Comparison of ENCODE assay signal across 32 mouse cellular contexts in the genomic region with DNA sequence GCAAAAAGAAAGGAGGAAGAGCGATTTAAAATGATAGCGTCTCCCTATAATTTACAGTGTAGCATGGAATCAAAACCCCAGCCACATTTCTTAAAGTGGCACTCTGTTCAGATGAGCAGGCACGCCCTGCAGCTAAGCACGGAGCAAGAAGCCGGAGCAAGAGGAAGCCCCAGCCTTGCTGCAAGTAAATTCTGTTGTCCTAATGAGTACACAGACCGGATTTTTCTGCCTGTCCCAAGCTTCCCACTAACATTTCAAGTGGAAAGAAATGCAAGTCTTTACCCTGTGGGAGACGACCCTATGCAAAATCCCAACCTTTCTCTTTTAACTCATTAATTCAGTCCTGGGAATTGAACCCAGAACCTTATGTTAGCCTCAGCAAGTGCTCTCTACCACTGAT. TPM values are rescaled to one million over a fixed set of nuclear protein-coding genes. Genes with fewer than 3 reads are reported as not detected.
A peak's percentile ranks its signal among the peaks of the same experiment; 100 is the strongest.
DNase-seq lines count a peak whose midpoint lies in the region; ATAC-seq and TF ChIP-seq lines count a peak whose summit lies in the region.
"Had no signal": no experiment of that assay in that cellular context is flagged by ENCODE, and none has a peak within 500 bp of the region (broad histone marks: within the 10 kb centered on the region; RNA-seq: fewer than 3 reads in every experiment).

No protein-coding gene starts in this region.

- no peak overlapping the region for H3K9ac ChIP-seq in heart, embryonic 12.5 days
- no peak overlapping the region for H3K9ac ChIP-seq in liver, embryonic 16.5 days (ENCODE audit: low read depth, low read length)
- H3K9ac ChIP-seq in liver, embryonic 12.5 days, result no peak overlapping the region
- H3K9ac ChIP-seq: embryonic facial prominence, embryonic 12.5 days; forebrain, embryonic 15.5 days; heart, embryonic 15.5 days; hindbrain, embryonic 14.5 days; limb, embryonic 15.5 days; midbrain, embryonic 15.5 days; stomach, embryonic 15.5 days had no signal

- intact Hi-C loops in left cerebral cortex, postnatal 36 days (cut with DNase I), result no loop called here

- H3K36me3 ChIP-seq in heart, embryonic 12.5 days, result peaks cover 65% of the 10 kb centered on the region
- H3K36me3 ChIP-seq in liver, embryonic 16.5 days (ENCODE audit: control insufficient read depth, insufficient read depth), result no peaks in the 10 kb centered on the region
- H3K36me3 ChIP-seq in liver, embryonic 12.5 days, result peaks cover 31% of the 10 kb centered on the region
- H3K36me3 ChIP-seq: G1E; midbrain, embryonic 15.5 days had no signal

- H3K9me3 ChIP-seq in heart, embryonic 12.5 days (replicated peaks), result no peaks in the 10 kb centered on the region
- H3K9me3 ChIP-seq in liver, embryonic 16.5 days (replicated peaks; ENCODE audit: control insufficient read depth, low read length), result no peaks in the 10 kb centered on the region
- H3K9me3 ChIP-seq in liver, embryonic 12.5 days (replicated peaks), result no peaks in the 10 kb centered on the region
- H3K9me3 ChIP-seq: embryonic facial prominence, embryonic 12.5 days; forebrain, embryonic 10.5 days; forebrain, embryonic 15.5 days; G1E; heart, embryonic 15.5 days; limb, embryonic 15.5 days; midbrain, embryonic 10.5 days; midbrain, embryonic 15.5 days; stomach, embryonic 15.5 days had no signal

- no peak for TF ChIP-seq CTCF in embryonic fibroblast, embryonic 13.5 days (IDR thresholded peaks at IDR 0.05; ENCODE audit: borderline replicate concordance, insufficient read depth, low read length)

- H3K27me3 ChIP-seq in heart, embryonic 12.5 days (replicated peaks), result no peaks in the 10 kb centered on the region
- peaks cover 14% of the 10 kb centered on the region for H3K27me3 ChIP-seq in liver, embryonic 16.5 days (ENCODE audit: control insufficient read depth, insufficient read depth, low read depth, low read length)
- H3K27me3 ChIP-seq in liver, embryonic 12.5 days (replicated peaks), result peaks cover 22% of the 10 kb centered on the region
- H3K27me3 ChIP-seq: embryonic facial prominence, embryonic 12.5 days; forebrain, embryonic 15.5 days; heart, embryonic 15.5 days; limb, embryonic 15.5 days; stomach, embryonic 15.5 days had no signal

- H3K4me1 ChIP-seq in heart, embryonic 12.5 days (replicated peaks), result peaks cover 13% of the 10 kb centered on the region; the same call in 1 of the 2 replicates
- no peaks in the 10 kb centered on the region for H3K4me1 ChIP-seq in liver, embryonic 16.5 days (ENCODE audit: control insufficient read depth, low read depth, low read length)
- H3K4me1 ChIP-seq in liver, embryonic 12.5 days, result peaks cover 3% of the 10 kb centered on the region; the same call in 1 of the 2 replicates
- H3K4me1 ChIP-seq in embryonic fibroblast, embryonic 13.5 days (ENCODE audit: control insufficient read depth, insufficient read depth, low read length), result peaks cover 5% of the 10 kb centered on the region; the same call in 1 of the 2 replicates

- DNase-seq in heart, postnatal 4 days, result no peak
- peak; percentile 78 for DNase-seq in ES-CJ7 (ENCODE audit: low read depth, low spot score)
- no peak for DNase-seq in left cerebral cortex, adult 11 months (ENCODE audit: low spot score)
- no peak for DNase-seq in left cerebral cortex, postnatal 36 days (ENCODE audit: low spot score in 2 of 2)
- DNase-seq: adrenal gland, postnatal 14 days; cerebellum, adult 11-12 months; cerebellum, adult 9-11 months; embryo, embryonic 11 days; gastrocnemius, postnatal 25 days; heart, adult 11 months; kidney, adult 9 months; kidney, postnatal 14 days; layer of hippocampus, adult 9-11 months; lung, adult 2 months; lung, postnatal 14 days; right cerebral cortex, adult 18-20 months had no signal

- WGBS in heart, embryonic 12.5 days, result 81% methylated on average over 7 of the region's 7 CpGs
- 70% methylated on average over 7 of the region's 7 CpGs for WGBS in liver, embryonic 16.5 days (ENCODE audit: insufficient replicate concordance)
- WGBS in liver, embryonic 12.5 days (ENCODE audit: insufficient replicate concordance), result 78% methylated on average over 7 of the region's 7 CpGs

- TF ChIP-seq POLR2A in embryonic fibroblast, embryonic 13.5 days (IDR thresholded peaks at IDR 0.05; ENCODE audit: low read depth, low read length), result no peak

- H3K4me3 ChIP-seq in heart, embryonic 12.5 days, result no peak overlapping the region
- H3K4me3 ChIP-seq in liver, embryonic 16.5 days (ENCODE audit: low read depth, low read length), result no peak overlapping the region
- H3K4me3 ChIP-seq in liver, embryonic 12.5 days, result no peak overlapping the region
- H3K4me3 ChIP-seq in embryonic fibroblast, embryonic 13.5 days (ENCODE audit: insufficient read depth, low read length), result peak overlapping the region; percentile 5; the same call in 1 of the 2 replicates
- H3K4me3 ChIP-seq: embryonic facial prominence, embryonic 12.5 days; forebrain, embryonic 10.5 days; forebrain, embryonic 15.5 days; heart, embryonic 15.5 days; left cerebral cortex, adult 2 months; limb, embryonic 15.5 days; midbrain, embryonic 10.5 days; midbrain, embryonic 15.5 days; stomach, embryonic 15.5 days had no signal

- H3K27ac ChIP-seq in heart, embryonic 12.5 days (ENCODE audit: poor library complexity, severe bottlenecking), result no peak overlapping the region
- no peak overlapping the region for H3K27ac ChIP-seq in liver, embryonic 16.5 days (ENCODE audit: low read length)
- no peak overlapping the region for H3K27ac ChIP-seq in liver, embryonic 12.5 days
- no peak overlapping the region for H3K27ac ChIP-seq in embryonic fibroblast, embryonic 13.5 days (ENCODE audit: insufficient read depth, low read length)
- H3K27ac ChIP-seq: embryonic facial prominence, embryonic 12.5 days; forebrain, embryonic 10.5 days; forebrain, embryonic 15.5 days; heart, embryonic 15.5 days; hindbrain, embryonic 14.5 days; left cerebral cortex, adult 2 months; limb, embryonic 15.5 days; midbrain, embryonic 10.5 days; midbrain, embryonic 15.5 days; stomach, embryonic 15.5 days had no signal

- H3K4me2 ChIP-seq in heart, embryonic 12.5 days, result peak overlapping the region; percentile 21; the same call in 1 of the 2 replicates
- peak overlapping the region; percentile 32; the same call in 1 of the 2 replicates for H3K4me2 ChIP-seq in liver, embryonic 16.5 days (ENCODE audit: low read depth, low read length)
- no peak overlapping the region for H3K4me2 ChIP-seq in liver, embryonic 12.5 days
- H3K4me2 ChIP-seq: embryonic facial prominence, embryonic 12.5 days; forebrain, embryonic 15.5 days; heart, embryonic 15.5 days; hindbrain, embryonic 14.5 days; limb, embryonic 15.5 days; midbrain, embryonic 15.5 days; stomach, embryonic 15.5 days had no signal

- no peak for ATAC-seq in heart, embryonic 12.5 days (ENCODE audit: insufficient number of reproducible peaks, low FRiP score)
- ATAC-seq in liver, embryonic 16.5 days (ENCODE audit: low read depth), result no peak
- ATAC-seq in liver, embryonic 12.5 days, result no peak
- ATAC-seq: forebrain, embryonic 15.5 days; intestine, postnatal 0 days; midbrain, embryonic 15.5 days had no signal

RNA-seq across cellular contexts. Expression of a gene that starts 4.8 kb away (rescaled TPM):
- 415 and 447 TPM in 2 replicates for polyA plus RNA-seq in heart, embryonic 12.5 days (2016; fragmentation: Nextera tagmentation; extraction: Ambion mirVana)
- total RNA-seq in heart, postnatal 4 days (2021), result 100 to 1,000 TPM; 515 to 516 TPM
- 157 and 184 TPM in 2 replicates for polyA plus RNA-seq in liver, embryonic 16.5 days (2015; fragmentation: Nextera tagmentation; extraction: Ambion mirVana)
- polyA plus RNA-seq in liver, embryonic 12.5 days (2016; fragmentation: Nextera tagmentation; extraction: Ambion mirVana), result 89.2 and 92.0 TPM in 2 replicates
- 3,197 and 4,910 TPM in 2 replicates for polyA plus RNA-seq in embryonic fibroblast, embryonic 13.5 days (2011; ENCODE audit: insufficient read length, low read depth, missing spikeins)
- total RNA-seq in left cerebral cortex, postnatal 36 days (2021), result 10 to 100 TPM; 36.7 to 60.8 TPM
